Mouse (Mus musculus): Measurements from ENCODE around the gene Calr. TPM values are rescaled to one million over a fixed set of nuclear protein-coding genes. Genes with fewer than 3 reads are reported as not detected.

The Calr gene
- 432 TPM for polyA plus RNA-seq (2014; fragmentation: Illumina TruSeq; extraction: RNeasy Lipid Tissue Mini Kit (QIAGEN cat#74804); ENCODE audit: low replicate concordance)

GRCm38 (mm10) chr8:84846722-84847572 is at the start of gene Calr:
Calr (minus strand) TSS chr8:84846934.

GRCm38 (mm10) chr8:84893709-84894134 is 47.0 kb upstream of the Calr start, which contains the start of gene Gcdh:
Gcdh (minus strand) TSS chr8:84893921.

GRCm38 (mm10) chr8:84871376-84872308 is 24.9 kb upstream of the Calr start, which contains the start of gene Syce2:
Syce2 (plus strand) TSS chr8:84872111.

GRCm38 (mm10) chr8:84856864-84857441 is 10.2 kb upstream of the Calr start, which contains the start of gene Farsa:
Farsa (plus strand) TSS chr8:84856989.

GRCm38 (mm10) chr8:84840248-84840999 is 6.3 kb downstream of the Calr start, which contains the start of gene Rad23a:
Rad23a (minus strand) TSS chr8:84840665.

GRCm38 (mm10) chr8:84831490-84831889 is 15.2 kb downstream of the Calr start, which contains the start of gene Gadd45gip1:
Gadd45gip1 (plus strand) TSS chr8:84831522.

GRCm38 (mm10) chr8:84822723-84823122 is 24.0 kb downstream of the Calr start, which contains the start of gene Dand5:
Dand5 (minus strand) TSS chr8:84822823.

GRCm38 (mm10) chr8:84799999-84800831 is 46.5 kb downstream of the Calr start, which contains the start of gene Nfix:
Nfix (minus strand) TSS chr8:84800344.

Other genes starting within 250 kb of the Calr start
- gene Ier2, start 184.1 kb downstream of the Calr start, polyA plus RNA-seq (2014; fragmentation: Illumina TruSeq; extraction: RNeasy Lipid Tissue Mini Kit (QIAGEN cat#74804); ENCODE audit: low replicate concordance) = 3.3 TPM
- gene Trmt1, start 160.6 kb downstream of the Calr start, polyA plus RNA-seq (2014; fragmentation: Illumina TruSeq; extraction: RNeasy Lipid Tissue Mini Kit (QIAGEN cat#74804); ENCODE audit: low replicate concordance) = 4.4 TPM
- gene Nacc1, start 159.1 kb downstream of the Calr start, polyA plus RNA-seq (2014; fragmentation: Illumina TruSeq; extraction: RNeasy Lipid Tissue Mini Kit (QIAGEN cat#74804); ENCODE audit: low replicate concordance) = 0.56 TPM
- gene Lyl1, start 145.5 kb downstream of the Calr start, polyA plus RNA-seq (2014; fragmentation: Illumina TruSeq; extraction: RNeasy Lipid Tissue Mini Kit (QIAGEN cat#74804); ENCODE audit: low replicate concordance) = not detected
- not detected for gene G430095P16Rik, start 123.9 kb downstream of the Calr start, polyA plus RNA-seq (2014; fragmentation: Illumina TruSeq; extraction: RNeasy Lipid Tissue Mini Kit (QIAGEN cat#74804); ENCODE audit: low replicate concordance)
- 6.2 TPM for gene Nfix, start 46.6 kb downstream of the Calr start, polyA plus RNA-seq (2014; fragmentation: Illumina TruSeq; extraction: RNeasy Lipid Tissue Mini Kit (QIAGEN cat#74804); ENCODE audit: low replicate concordance)
- gene Dand5, start 24.1 kb downstream of the Calr start, polyA plus RNA-seq (2014; fragmentation: Illumina TruSeq; extraction: RNeasy Lipid Tissue Mini Kit (QIAGEN cat#74804); ENCODE audit: low replicate concordance) = 0.89 TPM
- not detected for gene Gadd45gip1, start 15.4 kb downstream of the Calr start, polyA plus RNA-seq (2014; fragmentation: Illumina TruSeq; extraction: RNeasy Lipid Tissue Mini Kit (QIAGEN cat#74804); ENCODE audit: low replicate concordance)
- gene Rad23a, start 6.3 kb downstream of the Calr start, polyA plus RNA-seq (2014; fragmentation: Illumina TruSeq; extraction: RNeasy Lipid Tissue Mini Kit (QIAGEN cat#74804); ENCODE audit: low replicate concordance) = 1.3 TPM
- 1.9 TPM for gene Farsa, start 10.1 kb upstream of the Calr start, polyA plus RNA-seq (2014; fragmentation: Illumina TruSeq; extraction: RNeasy Lipid Tissue Mini Kit (QIAGEN cat#74804); ENCODE audit: low replicate concordance)
- 10.3 TPM for gene Syce2, start 25.2 kb upstream of the Calr start, polyA plus RNA-seq (2014; fragmentation: Illumina TruSeq; extraction: RNeasy Lipid Tissue Mini Kit (QIAGEN cat#74804); ENCODE audit: low replicate concordance)
- gene Gcdh, start 47.0 kb upstream of the Calr start, polyA plus RNA-seq (2014; fragmentation: Illumina TruSeq; extraction: RNeasy Lipid Tissue Mini Kit (QIAGEN cat#74804); ENCODE audit: low replicate concordance) = 33.1 TPM
- gene Klf1, start 55.0 kb upstream of the Calr start, polyA plus RNA-seq (2014; fragmentation: Illumina TruSeq; extraction: RNeasy Lipid Tissue Mini Kit (QIAGEN cat#74804); ENCODE audit: low replicate concordance) = not detected
- gene Dnase2a, start 61.6 kb upstream of the Calr start, polyA plus RNA-seq (2014; fragmentation: Illumina TruSeq; extraction: RNeasy Lipid Tissue Mini Kit (QIAGEN cat#74804); ENCODE audit: low replicate concordance) = 3.7 TPM
- not detected for gene Mast1, start 90.4 kb upstream of the Calr start, polyA plus RNA-seq (2014; fragmentation: Illumina TruSeq; extraction: RNeasy Lipid Tissue Mini Kit (QIAGEN cat#74804); ENCODE audit: low replicate concordance)
- not detected for gene Rtbdn, start 100.1 kb upstream of the Calr start, polyA plus RNA-seq (2014; fragmentation: Illumina TruSeq; extraction: RNeasy Lipid Tissue Mini Kit (QIAGEN cat#74804); ENCODE audit: low replicate concordance)
- gene Gm49661, start 122.5 kb upstream of the Calr start, polyA plus RNA-seq (2014; fragmentation: Illumina TruSeq; extraction: RNeasy Lipid Tissue Mini Kit (QIAGEN cat#74804); ENCODE audit: low replicate concordance) = not detected
- 14.6 TPM for gene Prdx2, start 122.7 kb upstream of the Calr start, polyA plus RNA-seq (2014; fragmentation: Illumina TruSeq; extraction: RNeasy Lipid Tissue Mini Kit (QIAGEN cat#74804); ENCODE audit: low replicate concordance)
- 1.1 TPM for gene Rnaseh2a, start 122.8 kb upstream of the Calr start, polyA plus RNA-seq (2014; fragmentation: Illumina TruSeq; extraction: RNeasy Lipid Tissue Mini Kit (QIAGEN cat#74804); ENCODE audit: low replicate concordance)
- gene Junb, start 131.8 kb upstream of the Calr start, polyA plus RNA-seq (2014; fragmentation: Illumina TruSeq; extraction: RNeasy Lipid Tissue Mini Kit (QIAGEN cat#74804); ENCODE audit: low replicate concordance) = 1.7 TPM
- gene Hook2, start 143.7 kb upstream of the Calr start, polyA plus RNA-seq (2014; fragmentation: Illumina TruSeq; extraction: RNeasy Lipid Tissue Mini Kit (QIAGEN cat#74804); ENCODE audit: low replicate concordance) = 34.3 TPM
- not detected for gene Best2, start 167.6 kb upstream of the Calr start, polyA plus RNA-seq (2014; fragmentation: Illumina TruSeq; extraction: RNeasy Lipid Tissue Mini Kit (QIAGEN cat#74804); ENCODE audit: low replicate concordance)
- gene Asna1, start 178.3 kb upstream of the Calr start, polyA plus RNA-seq (2014; fragmentation: Illumina TruSeq; extraction: RNeasy Lipid Tissue Mini Kit (QIAGEN cat#74804); ENCODE audit: low replicate concordance) = 3.8 TPM
- gene Trir, start 179.9 kb upstream of the Calr start, polyA plus RNA-seq (2014; fragmentation: Illumina TruSeq; extraction: RNeasy Lipid Tissue Mini Kit (QIAGEN cat#74804); ENCODE audit: low replicate concordance) = 5.6 TPM
- gene Tnpo2, start 190.0 kb upstream of the Calr start, polyA plus RNA-seq (2014; fragmentation: Illumina TruSeq; extraction: RNeasy Lipid Tissue Mini Kit (QIAGEN cat#74804); ENCODE audit: low replicate concordance) = 3.5 TPM
- gene Fbxw9, start 213.1 kb upstream of the Calr start, polyA plus RNA-seq (2014; fragmentation: Illumina TruSeq; extraction: RNeasy Lipid Tissue Mini Kit (QIAGEN cat#74804); ENCODE audit: low replicate concordance) = 1.4 TPM
- not detected for gene Gm5741, start 221.0 kb upstream of the Calr start, polyA plus RNA-seq (2014; fragmentation: Illumina TruSeq; extraction: RNeasy Lipid Tissue Mini Kit (QIAGEN cat#74804); ENCODE audit: low replicate concordance)
- 17.0 TPM for gene Dhps, start 224.8 kb upstream of the Calr start, polyA plus RNA-seq (2014; fragmentation: Illumina TruSeq; extraction: RNeasy Lipid Tissue Mini Kit (QIAGEN cat#74804); ENCODE audit: low replicate concordance)
- gene Wdr83os, start 233.8 kb upstream of the Calr start, polyA plus RNA-seq (2014; fragmentation: Illumina TruSeq; extraction: RNeasy Lipid Tissue Mini Kit (QIAGEN cat#74804); ENCODE audit: low replicate concordance) = 3.7 TPM
- 2.0 TPM for gene Wdr83, start 234.4 kb upstream of the Calr start, polyA plus RNA-seq (2014; fragmentation: Illumina TruSeq; extraction: RNeasy Lipid Tissue Mini Kit (QIAGEN cat#74804); ENCODE audit: low replicate concordance)
- gene Man2b1, start 236.3 kb upstream of the Calr start, polyA plus RNA-seq (2014; fragmentation: Illumina TruSeq; extraction: RNeasy Lipid Tissue Mini Kit (QIAGEN cat#74804); ENCODE audit: low replicate concordance) = 3.0 TPM

Data from small intestine, adult 10 weeks (tissue).